Mouse (Mus musculus): ENCODE results near the gene Bcl2l13. TPM values are rescaled to one million over a fixed set of nuclear protein-coding genes. Genes with fewer than 3 reads are reported as not detected.

Bcl2l13 gene
- polyA plus RNA-seq, 1 experiment from 2014 or later = 34.6 TPM

DNA sequence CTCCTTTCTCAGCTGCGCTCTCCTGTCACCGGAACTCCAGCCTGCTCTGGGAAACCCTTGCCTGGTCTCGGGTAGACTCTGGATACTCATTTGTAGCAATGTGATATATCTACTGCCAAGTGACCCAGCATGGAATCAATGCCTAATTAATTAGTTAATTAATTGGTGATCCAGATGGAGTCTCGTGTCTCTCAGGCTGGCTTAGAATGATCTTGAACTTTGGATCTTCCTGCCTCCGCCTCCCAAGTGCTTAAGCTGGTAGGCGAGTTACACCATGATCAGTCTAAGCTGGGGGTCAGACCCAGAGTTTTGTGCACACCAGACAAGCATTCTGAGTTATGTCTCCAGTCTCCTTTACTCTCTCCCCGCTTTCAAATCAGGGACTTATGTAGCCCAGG is 105.1 kb downstream of the Bcl2l13 start:
- Histone ChIP-seq H3K36me3 (ENCODE audit: insufficient read depth) (peaks cover 26% of the 10 kb centered on the region; the same call in 1 of the 2 replicates), H3K9ac (no peak overlapping the region), H3K27me3 (ENCODE audit: insufficient read depth, low read length) (no peaks in the 10 kb centered on the region), H3K9me3 (ENCODE audit: low read depth, low read length) (no peaks in the 10 kb centered on the region), H3K27ac (ENCODE audit: low read depth) (no peak overlapping the region), H3K4me2 (no peak overlapping the region), H3K4me1 (ENCODE audit: insufficient read depth) (no peaks in the 10 kb centered on the region), H3K4me3 (ENCODE audit: low read depth, low read length) (no peak overlapping the region)
- 79% methylated on average over 7 of the region's 7 CpGs for WGBS
- TF ChIP-seq CTCF (IDR thresholded peaks at IDR 0.05; ENCODE audit: low read depth) = no peak
- ATAC-seq (ENCODE audit: insufficient read depth) (no peak), DNase-seq (no peak)

- ATAC-seq (ENCODE audit: insufficient read depth) = no peak
- no peak for DNase-seq
- no peaks in the 10 kb centered on the region for H3K27me3 ChIP-seq (ENCODE audit: insufficient read depth, low read length)
- no peak overlapping the region for H3K4me2 ChIP-seq
- H3K9me3 ChIP-seq (ENCODE audit: low read depth, low read length) = no peaks in the 10 kb centered on the region
- TF ChIP-seq CTCF (IDR thresholded peaks at IDR 0.05; ENCODE audit: low read depth) = no peak
- H3K4me3 ChIP-seq (ENCODE audit: low read depth, low read length) = no peak overlapping the region
- H3K36me3 ChIP-seq (ENCODE audit: insufficient read depth) = peaks cover 30% of the 10 kb centered on the region; the same call in 1 of the 2 replicates
- no peaks in the 10 kb centered on the region for H3K4me1 ChIP-seq (ENCODE audit: insufficient read depth)
- WGBS = 90% methylated on average over 13 of the region's 13 CpGs
- H3K27ac ChIP-seq (ENCODE audit: low read depth) = no peak overlapping the region
- H3K9ac ChIP-seq = no peak overlapping the region
These were observed 105.6 kb downstream of the Bcl2l13 start for GRCm38 (mm10) chr6:120941575-120941974.

Small RNAs within 50 kb of the gene (microRNA-seq; reads per million reads assigned to microRNA genes)
- gene Gm25193 (ENCODE audit: borderline number of aligned reads) = not detected

Other genes starting within 250 kb of the Bcl2l13 start
- gene Cecr2, start 169.8 kb upstream of the Bcl2l13 start, polyA plus RNA-seq (2014; fragmentation: Nextera tagmentation; extraction: Ambion mirVana) = 3.8 and 4.1 TPM in 2 replicates
- 0.09 TPM in 2 replicates for gene Slc25a18, start 62.6 kb upstream of the Bcl2l13 start, polyA plus RNA-seq (2014; fragmentation: Nextera tagmentation; extraction: Ambion mirVana)
- gene Atp6v1e1, start 13.4 kb upstream of the Bcl2l13 start, polyA plus RNA-seq (2014; fragmentation: Nextera tagmentation; extraction: Ambion mirVana) = 92.1 and 92.3 TPM in 2 replicates
- 18.1 and 22.1 TPM in 2 replicates for gene Bid, start 80.6 kb downstream of the Bcl2l13 start, polyA plus RNA-seq (2014; fragmentation: Nextera tagmentation; extraction: Ambion mirVana)

Data from lung, embryonic 14.5 days (tissue).